Mouse (Mus musculus) midbrain, embryonic 15.5 days (tissue): Measurements from ENCODE around the gene Kif6. TPM values are rescaled to one million over a fixed set of nuclear protein-coding genes. Genes with fewer than 3 reads are reported as not detected.

ENCODE experiments used
- ATAC-seq: fragments of 200-750 bp; cut with Nextera tagmentation; replicated peaks from 2 replicates; pipeline ENCODE4 v1.8.0; 2017; ENCODE audit warnings: moderate TSS enrichment
- H3K27ac ChIP-seq: fragments of 300-500 bp; sonication (generic); 2 replicates; pipeline ENCODE4 v1.5.1; 2015; ENCODE audit warnings: mild to moderate bottlenecking, inconsistent platforms
- H3K27me3 ChIP-seq: fragments of 300-500 bp; sonication (generic); replicated peaks from 2 replicates; pipeline ENCODE4 v1.6.1; 2015; ENCODE audit warnings: inconsistent platforms
- H3K36me3 ChIP-seq: fragments of 300-500 bp; sonication (generic); replicated peaks from 2 replicates; pipeline ENCODE4 v1.6.1; 2015; ENCODE audit warnings: inconsistent platforms
- H3K4me1 ChIP-seq: fragments of 300-500 bp; sonication (generic); 2 replicates; pipeline ENCODE4 v1.6.1; 2015; ENCODE audit warnings: inconsistent platforms
- H3K4me2 ChIP-seq: fragments of 300-500 bp; sonication (generic); 2 replicates; pipeline ENCODE4 v1.6.1; 2015; ENCODE audit warnings: inconsistent platforms, mild to moderate bottlenecking, moderate library complexity
- H3K4me3 ChIP-seq: fragments of 300-500 bp; sonication (generic); 2 replicates; pipeline ENCODE4 v1.5.1; 2015; ENCODE audit warnings: mild to moderate bottlenecking, inconsistent platforms
- H3K9ac ChIP-seq: fragments of 300-500 bp; sonication (generic); 2 replicates; pipeline ENCODE4 v1.6.1; 2015; ENCODE audit warnings: mild to moderate bottlenecking, inconsistent platforms
- H3K9me3 ChIP-seq: fragments of 300-500 bp; sonication (generic); 2 replicates; pipeline ENCODE4 v1.6.1; 2016; ENCODE audit warnings: inconsistent platforms
- WGBS: fragments of 180-500 bp; shearing (Covaris S2); methylation state at CpG from one replicate; pipeline ENCODE4 v1.1.7; 2015; ENCODE audit warnings: mixed read lengths; 5-methylcytosine and 5-hydroxymethylcytosine counted together
- polyA plus RNA-seq: library from polyadenylated mRNA; unstranded; fragments of >200 nt; fragmentation: Nextera tagmentation; extraction: Ambion mirVana; gene quantifications from 2 replicates; pipeline ENCODE4 v1.2.1, GENCODE M21; 2015

Kif6 gene
- polyA plus RNA-seq, 1 experiment from 2014 or later, result 2.8 TPM

- no peak overlapping the region for H3K9ac ChIP-seq
- H3K27me3 ChIP-seq, result no peaks in the 10 kb centered on the region
- no peaks in the 10 kb centered on the region for H3K9me3 ChIP-seq
- H3K4me3 ChIP-seq, result no peak overlapping the region
- 0 out of 2 replicates have a peak, but pooled peaks cover 3% of the 10 kb centered on the region for H3K4me1 ChIP-seq
- 49% methylated on average over 6 of the region's 6 CpGs for WGBS
- peak; percentile 33; the same call in 1 of the 2 replicates for ATAC-seq
- H3K36me3 ChIP-seq, result no peaks in the 10 kb centered on the region
- H3K4me2 ChIP-seq, result no peak overlapping the region
- no peak overlapping the region for H3K27ac ChIP-seq
These were observed 57.0 kb downstream of the Kif6 start for GRCm38 (mm10) chr17:49671921-49672339.

- no peaks in the 10 kb centered on the region for H3K27me3 ChIP-seq
- no peak overlapping the region for H3K4me3 ChIP-seq
- no peaks in the 10 kb centered on the region for H3K9me3 ChIP-seq
- H3K4me1 ChIP-seq, result 0 out of 2 replicates have a peak, but pooled peaks cover 3% of the 10 kb centered on the region
- 84% methylated on average over 5 of the region's 5 CpGs for WGBS
- no peak overlapping the region for H3K9ac ChIP-seq
- H3K27ac ChIP-seq, result no peak overlapping the region
- no peaks in the 10 kb centered on the region for H3K36me3 ChIP-seq
- 0 out of 2 replicates have a peak, but pooled peaks have one; percentile 4 for ATAC-seq
- H3K4me2 ChIP-seq, result no peak overlapping the region
These were observed 57.5 kb downstream of the Kif6 start for GRCm38 (mm10) chr17:49672421-49672820.

- no peaks in the 10 kb centered on the region for H3K27me3 ChIP-seq
- H3K9ac ChIP-seq, result no peak overlapping the region
- 64% methylated on average over 4 of the region's 4 CpGs for WGBS
- no peak overlapping the region for H3K4me3 ChIP-seq
- ATAC-seq, result no peak
- H3K27ac ChIP-seq, result no peak overlapping the region
- H3K36me3 ChIP-seq, result no peaks in the 10 kb centered on the region
- 0 out of 2 replicates have a peak, but pooled peaks cover 3% of the 10 kb centered on the region for H3K4me1 ChIP-seq
- no peaks in the 10 kb centered on the region for H3K9me3 ChIP-seq
- no peak overlapping the region for H3K4me2 ChIP-seq
These were observed 60.7 kb downstream of the Kif6 start for GRCm38 (mm10) chr17:49675629-49676028.

- H3K27me3 ChIP-seq, result no peaks in the 10 kb centered on the region
- no peaks in the 10 kb centered on the region for H3K9me3 ChIP-seq
- H3K4me1 ChIP-seq, result no peaks in the 10 kb centered on the region
- H3K9ac ChIP-seq, result no peak overlapping the region
- no peak overlapping the region for H3K4me2 ChIP-seq
- H3K4me3 ChIP-seq, result no peak overlapping the region
- no peak overlapping the region for H3K27ac ChIP-seq
- WGBS, result 59% methylated on average over 8 of the region's 8 CpGs
- ATAC-seq, result no peak
- no peaks in the 10 kb centered on the region for H3K36me3 ChIP-seq
These were observed 66.5 kb downstream of the Kif6 start for GRCm38 (mm10) chr17:49681410-49681809.

GRCm38 (mm10) chr17:49684146-49684545 lies 69.2 kb downstream of the Kif6 start:
- Histone ChIP-seq H3K4me3 (no peak overlapping the region), H3K4me1 (no peaks in the 10 kb centered on the region), H3K36me3 (no peaks in the 10 kb centered on the region), H3K9me3 (no peaks in the 10 kb centered on the region), H3K27ac (no peak overlapping the region), H3K27me3 (no peaks in the 10 kb centered on the region), H3K9ac (no peak overlapping the region), H3K4me2 (no peak overlapping the region)
- no peak for ATAC-seq
- WGBS, result 14% methylated on average over 2 of the region's 2 CpGs

- ATAC-seq, result peak; percentile 33; the same call in 1 of the 2 replicates
- Histone ChIP-seq H3K27ac (no peak overlapping the region), H3K4me1 (peaks cover 3% of the 10 kb centered on the region; the same call in 1 of the 2 replicates), H3K9me3 (no peaks in the 10 kb centered on the region), H3K36me3 (no peaks in the 10 kb centered on the region), H3K4me2 (no peak overlapping the region), H3K27me3 (no peaks in the 10 kb centered on the region), H3K4me3 (no peak overlapping the region), H3K9ac (no peak overlapping the region)
- WGBS, result 54% methylated on average over 10 of the region's 10 CpGs
These were observed 75.9 kb downstream of the Kif6 start for GRCm38 (mm10) chr17:49690607-49691454.

GRCm38 (mm10) chr17:49691455-49691805 lies 76.5 kb downstream of the Kif6 start:
- no peaks in the 10 kb centered on the region for H3K27me3 ChIP-seq
- no peak overlapping the region for H3K4me3 ChIP-seq
- no peaks in the 10 kb centered on the region for H3K9me3 ChIP-seq
- 71% methylated on average over 9 of the region's 9 CpGs for WGBS
- no peak overlapping the region for H3K9ac ChIP-seq
- no peaks in the 10 kb centered on the region for H3K36me3 ChIP-seq
- ATAC-seq, result no peak; the same call in 1 of the 2 replicates
- H3K27ac ChIP-seq, result no peak overlapping the region
- no peak overlapping the region for H3K4me2 ChIP-seq
- H3K4me1 ChIP-seq, result peaks cover 3% of the 10 kb centered on the region; the same call in 1 of the 2 replicates

GRCm38 (mm10) chr17:49693206-49693605 lies 78.3 kb downstream of the Kif6 start:
- ATAC-seq, result no peak
- 76% methylated on average over 5 of the region's 5 CpGs for WGBS
- Histone ChIP-seq H3K36me3 (no peaks in the 10 kb centered on the region), H3K9me3 (no peaks in the 10 kb centered on the region), H3K4me2 (no peak overlapping the region), H3K27ac (no peak overlapping the region), H3K9ac (no peak overlapping the region), H3K4me1 (peaks cover 3% of the 10 kb centered on the region; the same call in 1 of the 2 replicates), H3K4me3 (no peak overlapping the region), H3K27me3 (no peaks in the 10 kb centered on the region)

GRCm38 (mm10) chr17:49697220-49697619 lies 82.3 kb downstream of the Kif6 start:
- 79% methylated on average over 5 of the region's 5 CpGs for WGBS
- Histone ChIP-seq H3K9me3 (no peaks in the 10 kb centered on the region), H3K4me1 (no peaks in the 10 kb centered on the region), H3K27me3 (no peaks in the 10 kb centered on the region), H3K36me3 (no peaks in the 10 kb centered on the region), H3K4me2 (no peak overlapping the region), H3K4me3 (no peak overlapping the region), H3K9ac (no peak overlapping the region), H3K27ac (no peak overlapping the region)
- ATAC-seq, result no peak

- WGBS, result 71% methylated on average over 12 of the region's 12 CpGs
- H3K4me1 ChIP-seq, result no peaks in the 10 kb centered on the region
- ATAC-seq, result no peak
- H3K4me2 ChIP-seq, result no peak overlapping the region
- no peak overlapping the region for H3K9ac ChIP-seq
- H3K27ac ChIP-seq, result no peak overlapping the region
- H3K9me3 ChIP-seq, result no peaks in the 10 kb centered on the region
- H3K36me3 ChIP-seq, result no peaks in the 10 kb centered on the region
- H3K27me3 ChIP-seq, result no peaks in the 10 kb centered on the region
- H3K4me3 ChIP-seq, result no peak overlapping the region
These were observed 88.7 kb downstream of the Kif6 start for GRCm38 (mm10) chr17:49703492-49704249.

- H3K27me3 ChIP-seq, result no peaks in the 10 kb centered on the region
- H3K4me2 ChIP-seq, result no peak overlapping the region
- no peak overlapping the region for H3K27ac ChIP-seq
- no peaks in the 10 kb centered on the region for H3K9me3 ChIP-seq
- H3K36me3 ChIP-seq, result no peaks in the 10 kb centered on the region
- H3K4me3 ChIP-seq, result no peak overlapping the region
- H3K9ac ChIP-seq, result no peak overlapping the region
- 74% methylated on average over 2 of the region's 2 CpGs for WGBS
- H3K4me1 ChIP-seq, result no peaks in the 10 kb centered on the region
- no peak for ATAC-seq
These were observed 94.3 kb downstream of the Kif6 start for GRCm38 (mm10) chr17:49709192-49709591.

GRCm38 (mm10) chr17:49710101-49710630 lies 95.2 kb downstream of the Kif6 start:
- H3K36me3 ChIP-seq, result no peaks in the 10 kb centered on the region
- ATAC-seq, result no peak
- WGBS, result 87% methylated on average over 5 of the region's 5 CpGs
- H3K4me1 ChIP-seq, result no peaks in the 10 kb centered on the region
- H3K27ac ChIP-seq, result no peak overlapping the region
- no peak overlapping the region for H3K9ac ChIP-seq
- no peaks in the 10 kb centered on the region for H3K9me3 ChIP-seq
- no peaks in the 10 kb centered on the region for H3K27me3 ChIP-seq
- no peak overlapping the region for H3K4me2 ChIP-seq
- H3K4me3 ChIP-seq, result no peak overlapping the region
